Mouse (Mus musculus) embryonic fibroblast, embryonic 13.5 days (primary cell): Measurements from ENCODE around the gene Zfp217.

Source experiments
- CTCF ChIP-seq: IDR thresholded peaks from 2 replicates; pipeline ENCODE4 v1.5.1; 2011; ENCODE audit warnings: mild to moderate bottlenecking, control low read depth, low read length, moderate library complexity, borderline replicate concordance; ENCODE audit not compliant: insufficient read depth
- POLR2A ChIP-seq: IDR thresholded peaks from 2 replicates; pipeline ENCODE4 v1.6.1; 2011; ENCODE audit warnings: low read depth, mild to moderate bottlenecking, control low read depth, low read length, moderate library complexity

- TF ChIP-seq CTCF (no peak), POLR2A (no peak)
Observed at GRCm38 (mm10) chr2:170155089-170155740, 7.3 kb upstream of the Zfp217 start.
